Mouse (Mus musculus): ENCODE measurements around the gene Adamts15. TPM values are rescaled to one million over a fixed set of nuclear protein-coding genes. Genes with fewer than 3 reads are reported as not detected.

Gene Adamts15
- under 1 TPM; 0.05 to 0.82 TPM for polyA plus RNA-seq (2017; shearing (Covaris generic))

GRCm38 (mm10) chr9:30922197-30922894, at the start of gene Adamts15:
Adamts15 (minus strand) TSS chr9:30922452.

GRCm38 (mm10) chr9:30942512-30943313, 20.5 kb upstream of the Adamts15 start, which contains the start of gene Adamts8:
Adamts8 (plus strand) TSS chr9:30942562.

Other genes with a start within 250 kb of the Adamts15 start
- under 1 TPM; 0.06 to 0.27 TPM for gene Adamts8, start 20.1 kb upstream of the Adamts15 start, polyA plus RNA-seq (2017; shearing (Covaris generic))
- gene Zbtb44, start 108.2 kb upstream of the Adamts15 start, polyA plus RNA-seq (2017; shearing (Covaris generic)) = 10 to 100 TPM; 20.2 to 23.9 TPM
- gene St14, start 209.4 kb upstream of the Adamts15 start, polyA plus RNA-seq (2017; shearing (Covaris generic)) = 10 to 100 TPM in 1 of 2 experiments, 1 to 10 TPM in 1; 4.7 to 25.5 TPM

Measured in activated CD4-positive, CD25-positive, alpha-beta regulatory T cell (primary cell).